Mouse (Mus musculus) kidney, embryonic 15.5 days (tissue): ENCODE results near the gene Cyp2d10. TPM values are rescaled to one million over a fixed set of nuclear protein-coding genes. Genes with fewer than 3 reads are reported as not detected.
"Not testable (repeated sequence)": the region's sequence is repeated elsewhere in the genome, so short reads cannot be mapped to it uniquely, and the experiment has no call there.

ENCODE experiments used
- ATAC-seq: fragments of 200-750 bp; cut with Nextera tagmentation; replicated peaks from 2 replicates; pipeline ENCODE4 v1.8.0; 2017; ENCODE audit warnings: moderate TSS enrichment; ENCODE audit not compliant: low FRiP score
- H3K27ac ChIP-seq: fragments of 300-500 bp; sonication (generic); 2 replicates; pipeline ENCODE4 v1.5.1; 2015; ENCODE audit warnings: mild to moderate bottlenecking, inconsistent platforms
- H3K27me3 ChIP-seq: fragments of 300-500 bp; sonication (generic); 2 replicates; pipeline ENCODE4 v1.6.1; 2015; ENCODE audit warnings: inconsistent platforms
- H3K36me3 ChIP-seq: fragments of 300-500 bp; sonication (generic); 2 replicates; pipeline ENCODE4 v1.6.1; 2015; ENCODE audit warnings: inconsistent platforms
- H3K4me1 ChIP-seq: fragments of 300-500 bp; sonication (generic); 2 replicates; pipeline ENCODE4 v1.6.1; 2015; ENCODE audit warnings: inconsistent platforms
- H3K4me2 ChIP-seq: fragments of 300-500 bp; sonication (generic); 2 replicates; pipeline ENCODE4 v1.6.1; 2015; ENCODE audit warnings: moderate library complexity, mild to moderate bottlenecking, inconsistent platforms
- H3K4me3 ChIP-seq: fragments of 300-500 bp; sonication (generic); replicated peaks from 2 replicates; pipeline ENCODE4 v1.5.1; 2015; ENCODE audit warnings: mild to moderate bottlenecking, inconsistent platforms
- H3K9ac ChIP-seq: fragments of 300-500 bp; sonication (generic); 2 replicates; pipeline ENCODE4 v1.6.1; 2015; ENCODE audit warnings: mild to moderate bottlenecking, inconsistent platforms
- H3K9me3 ChIP-seq: fragments of 300-500 bp; sonication (generic); replicated peaks from 2 replicates; pipeline ENCODE4 v1.6.1; 2016; ENCODE audit warnings: inconsistent platforms
- WGBS: fragments of 180-500 bp; shearing (Covaris S2); methylation state at CpG from one replicate; pipeline ENCODE4 v1.1.7; 2015; ENCODE audit warnings: mixed read lengths; 5-methylcytosine and 5-hydroxymethylcytosine counted together
- polyA plus RNA-seq: library from polyadenylated mRNA; unstranded; fragments of >200 nt; fragmentation: Nextera tagmentation; extraction: Ambion mirVana; gene quantifications from 2 replicates; pipeline ENCODE4 v1.2.1, GENCODE M21; 2015

The Cyp2d10 gene
- polyA plus RNA-seq, 1 experiment from 2014 or later: 0.49 TPM

GRCm38 (mm10) chr15:82393922-82394321 lies 13.1 kb downstream of the Cyp2d10 start, which contains the start of gene Cyp2d11:
Gene Cyp2d11, minus strand, starts transcription at chr15:82394022.
- not testable (repeated sequence) for H3K36me3 ChIP-seq, H3K4me2 ChIP-seq, H3K9ac ChIP-seq, H3K27ac ChIP-seq, H3K4me1 ChIP-seq, ATAC-seq, H3K27me3 ChIP-seq, H3K9me3 ChIP-seq, H3K4me3 ChIP-seq
- 86% methylated on average over 2 of the region's 2 CpGs for WGBS

- not testable (repeated sequence) for H3K9me3 ChIP-seq, H3K27me3 ChIP-seq, H3K4me2 ChIP-seq, H3K4me1 ChIP-seq, ATAC-seq, H3K4me3 ChIP-seq, H3K27ac ChIP-seq, H3K9ac ChIP-seq, H3K36me3 ChIP-seq
- WGBS: 84% methylated on average over 10 of the region's 10 CpGs
Observed at GRCm38 (mm10) chr15:82389916-82390315, 17.1 kb downstream of the Cyp2d10 start.

- Histone ChIP-seq H3K27me3 (no peaks in the 10 kb centered on the region), H3K9me3 (no peaks in the 10 kb centered on the region; the same call in 1 of the 2 replicates), H3K27ac (no peak overlapping the region), H3K36me3 (no peaks in the 10 kb centered on the region), H3K9ac (no peak overlapping the region), H3K4me3 (no peak overlapping the region), H3K4me1 (peaks cover 3% of the 10 kb centered on the region; the same call in 1 of the 2 replicates), H3K4me2 (no peak overlapping the region)
- WGBS: 93% methylated on average over 2 of the region's 2 CpGs
- ATAC-seq: no peak
Observed at GRCm38 (mm10) chr15:82385729-82386128, 21.3 kb downstream of the Cyp2d10 start.

- H3K27ac ChIP-seq: no peak overlapping the region
- no peaks in the 10 kb centered on the region; the same call in 1 of the 2 replicates for H3K9me3 ChIP-seq
- no peak overlapping the region for H3K9ac ChIP-seq
- H3K4me1 ChIP-seq: peaks cover 29% of the 10 kb centered on the region
- ATAC-seq: no peak
- no peak overlapping the region for H3K4me2 ChIP-seq
- no peaks in the 10 kb centered on the region for H3K36me3 ChIP-seq
- WGBS: 95% methylated on average over 2 of the region's 2 CpGs
- H3K4me3 ChIP-seq: no peak overlapping the region
- no peaks in the 10 kb centered on the region for H3K27me3 ChIP-seq
Observed at GRCm38 (mm10) chr15:82382441-82382840, 24.6 kb downstream of the Cyp2d10 start.

GRCm38 (mm10) chr15:82380714-82381062 lies 26.3 kb downstream of the Cyp2d10 start:
- Histone ChIP-seq H3K9ac (no peak overlapping the region), H3K27me3 (no peaks in the 10 kb centered on the region), H3K9me3 (no peaks in the 10 kb centered on the region; the same call in 1 of the 2 replicates), H3K27ac (peak overlapping the region; percentile 75), H3K36me3 (no peaks in the 10 kb centered on the region), H3K4me3 (peak overlapping the region; percentile 55), H3K4me2 (peak overlapping the region; percentile 86), H3K4me1 (peaks cover 40% of the 10 kb centered on the region)
- ATAC-seq: peak; percentile 37; the same call in 1 of the 2 replicates
- 33% methylated on average over 7 of the region's 7 CpGs for WGBS

GRCm38 (mm10) chr15:82379871-82380713 lies 26.9 kb downstream of the Cyp2d10 start, which contains the start of gene Cyp2d22:
Gene Cyp2d22, minus strand, starts transcription at chr15:82380260.
- Histone ChIP-seq H3K36me3 (no peaks in the 10 kb centered on the region), H3K4me3 (peak within 1 kb of the TSS; percentile 55), H3K27ac (peak within 1 kb of the TSS; percentile 93), H3K9me3 (no peaks in the 10 kb centered on the region; the same call in 1 of the 2 replicates), H3K27me3 (no peaks in the 10 kb centered on the region), H3K4me2 (peak within 1 kb of the TSS; percentile 86), H3K9ac (peak within 1 kb of the TSS; percentile 45; the same call in 1 of the 2 replicates), H3K4me1 (peaks cover 40% of the 10 kb centered on the region)
- 1% methylated on average over 19 of the region's 24 CpGs for WGBS
- peak; percentile 90 for ATAC-seq

- Histone ChIP-seq H3K9ac (peak overlapping the region; percentile 45; the same call in 1 of the 2 replicates), H3K9me3 (no peaks in the 10 kb centered on the region), H3K36me3 (no peaks in the 10 kb centered on the region), H3K4me3 (peak overlapping the region; percentile 55), H3K4me1 (peaks cover 40% of the 10 kb centered on the region), H3K27ac (peak overlapping the region; percentile 93), H3K4me2 (peak overlapping the region; percentile 86), H3K27me3 (no peaks in the 10 kb centered on the region)
- peak; percentile 76 for ATAC-seq
- 25% methylated on average over 7 of the region's 7 CpGs for WGBS
Observed at GRCm38 (mm10) chr15:82379511-82379870, 27.5 kb downstream of the Cyp2d10 start.

GRCm38 (mm10) chr15:82378261-82379180 lies 28.5 kb downstream of the Cyp2d10 start:
- H3K9ac ChIP-seq: no peak overlapping the region
- ATAC-seq: no peak
- no peaks in the 10 kb centered on the region for H3K27me3 ChIP-seq
- peak overlapping the region; percentile 55 for H3K4me3 ChIP-seq
- 39% methylated on average over 15 of the region's 15 CpGs for WGBS
- H3K4me2 ChIP-seq: peak overlapping the region; percentile 86
- H3K9me3 ChIP-seq: no peaks in the 10 kb centered on the region
- peaks cover 3% of the 10 kb centered on the region; the same call in 1 of the 2 replicates for H3K36me3 ChIP-seq
- peaks cover 40% of the 10 kb centered on the region for H3K4me1 ChIP-seq
- peak overlapping the region; percentile 93 for H3K27ac ChIP-seq

GRCm38 (mm10) chr15:82377701-82378100 lies 29.3 kb downstream of the Cyp2d10 start:
- 76% methylated on average over 5 of the region's 5 CpGs for WGBS
- Histone ChIP-seq H3K9ac (no peak overlapping the region), H3K27me3 (no peaks in the 10 kb centered on the region), H3K36me3 (peaks cover 4% of the 10 kb centered on the region; the same call in 1 of the 2 replicates), H3K4me1 (peaks cover 40% of the 10 kb centered on the region), H3K4me2 (peak overlapping the region; percentile 86; the same call in 1 of the 2 replicates), H3K4me3 (no peak overlapping the region), H3K27ac (peak overlapping the region; percentile 93; the same call in 1 of the 2 replicates), H3K9me3 (no peaks in the 10 kb centered on the region)
- no peak for ATAC-seq

GRCm38 (mm10) chr15:82376393-82377138 lies 30.4 kb downstream of the Cyp2d10 start:
- Histone ChIP-seq H3K9ac (no peak overlapping the region), H3K36me3 (peaks cover 4% of the 10 kb centered on the region; the same call in 1 of the 2 replicates), H3K4me2 (no peak overlapping the region), H3K4me1 (peaks cover 40% of the 10 kb centered on the region), H3K27me3 (no peaks in the 10 kb centered on the region), H3K4me3 (no peak overlapping the region), H3K9me3 (no peaks in the 10 kb centered on the region), H3K27ac (peak overlapping the region; percentile 48; the same call in 1 of the 2 replicates)
- no peak for ATAC-seq
- WGBS: 64% methylated on average over 17 of the region's 17 CpGs

- Histone ChIP-seq H3K9me3 (no peaks in the 10 kb centered on the region), H3K27ac (no peak overlapping the region), H3K4me3 (no peak overlapping the region), H3K36me3 (peaks cover 4% of the 10 kb centered on the region; the same call in 1 of the 2 replicates), H3K4me2 (no peak overlapping the region), H3K9ac (no peak overlapping the region), H3K4me1 (peaks cover 38% of the 10 kb centered on the region), H3K27me3 (no peaks in the 10 kb centered on the region)
- ATAC-seq: no peak
- WGBS: 92% methylated on average over 9 of the region's 9 CpGs
Observed at GRCm38 (mm10) chr15:82375855-82376254, 31.1 kb downstream of the Cyp2d10 start.
